Mouse (Mus musculus) C2C12 (cell line): ENCODE measurements at regions not wholly inside any gene's neighbourhood (a gene's known extent, or its start where the extent isn't known, plus 50 kb on each side); places are given as distances from the start of the nearest gene placed in this dataset.

Experiments used
- H3K27me3 ChIP-seq: one replicate; pipeline ENCODE4 v1.6.1; 2011; ENCODE audit not compliant: control insufficient read depth, insufficient read depth, insufficient read length
- H3K36me3 ChIP-seq: one replicate; pipeline ENCODE4 v1.6.1; 2011; ENCODE audit not compliant: control insufficient read depth, insufficient read depth
- H3K4me3 ChIP-seq: one replicate; pipeline ENCODE4 v1.5.1; 2011; ENCODE audit warnings: mild to moderate bottlenecking, control low read depth; ENCODE audit not compliant: poor library complexity, insufficient read depth, severe bottlenecking
- H3K79me2 ChIP-seq: one replicate; pipeline ENCODE4 v1.6.1; 2011; ENCODE audit not compliant: control insufficient read depth, insufficient read depth
- H3K79me3 ChIP-seq: one replicate; pipeline ENCODE4 v1.6.1; 2011; ENCODE audit warnings: low read depth, control low read depth
- H3ac ChIP-seq: one replicate; pipeline ENCODE3; 2011; ENCODE audit warnings: low read depth; ENCODE audit not compliant: control insufficient read depth, insufficient read length
- CEBPB ChIP-seq: IDR thresholded peaks from one replicate; pipeline ENCODE4 v1.6.1; 2011; ENCODE audit warnings: low read depth, mild to moderate bottlenecking, control low read depth, moderate library complexity
- CTCF ChIP-seq: IDR thresholded peaks from one replicate; pipeline ENCODE4 v1.5.1; 2011; ENCODE audit not compliant: control insufficient read depth, insufficient read depth, insufficient read length
- FOSL1 ChIP-seq: IDR thresholded peaks from one replicate; pipeline ENCODE4 v1.8.0; 2011; ENCODE audit warnings: mild to moderate bottlenecking, low read length; ENCODE audit not compliant: poor library complexity, insufficient read depth, severe bottlenecking
- MAX ChIP-seq: IDR thresholded peaks from one replicate; pipeline ENCODE4 v1.6.1; 2011; ENCODE audit warnings: mild to moderate bottlenecking, control low read depth
- MYOD1 ChIP-seq: IDR thresholded peaks from one replicate; pipeline ENCODE4 v1.6.1; 2011; ENCODE audit warnings: low read depth; ENCODE audit not compliant: control insufficient read depth, insufficient read length
- MYOG ChIP-seq: IDR thresholded peaks from one replicate; pipeline ENCODE4 v1.6.1; 2011; ENCODE audit not compliant: control insufficient read depth, insufficient read length; ENCODE audit errors: extremely low read depth
- USF1 ChIP-seq: IDR thresholded peaks from one replicate; pipeline ENCODE4 v1.6.1; 2011; ENCODE audit warnings: low read depth, mild to moderate bottlenecking, control low read depth, moderate library complexity

DNA sequence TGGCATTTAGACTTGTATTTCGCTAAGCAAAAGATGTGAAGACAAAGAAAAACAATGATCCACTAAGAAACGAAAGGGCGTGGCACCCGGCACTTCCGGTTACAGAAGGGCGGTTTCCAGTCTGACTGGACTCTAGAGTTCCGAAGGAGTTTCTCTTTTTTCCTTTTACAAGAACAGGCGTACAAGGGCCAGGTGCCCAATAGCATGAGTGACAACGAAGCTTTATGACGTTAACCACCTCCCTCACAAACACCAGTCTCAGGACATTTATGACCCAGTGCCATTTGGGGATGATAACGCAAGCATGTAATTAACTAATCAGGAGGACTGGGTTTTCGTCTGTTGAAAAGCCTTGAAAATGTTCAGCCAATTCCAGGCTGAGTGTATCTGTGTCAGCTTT, 347.9 kb upstream of the Prickle1 start:
- H3K27me3 ChIP-seq: no peaks in the 10 kb centered on the region

DNA sequence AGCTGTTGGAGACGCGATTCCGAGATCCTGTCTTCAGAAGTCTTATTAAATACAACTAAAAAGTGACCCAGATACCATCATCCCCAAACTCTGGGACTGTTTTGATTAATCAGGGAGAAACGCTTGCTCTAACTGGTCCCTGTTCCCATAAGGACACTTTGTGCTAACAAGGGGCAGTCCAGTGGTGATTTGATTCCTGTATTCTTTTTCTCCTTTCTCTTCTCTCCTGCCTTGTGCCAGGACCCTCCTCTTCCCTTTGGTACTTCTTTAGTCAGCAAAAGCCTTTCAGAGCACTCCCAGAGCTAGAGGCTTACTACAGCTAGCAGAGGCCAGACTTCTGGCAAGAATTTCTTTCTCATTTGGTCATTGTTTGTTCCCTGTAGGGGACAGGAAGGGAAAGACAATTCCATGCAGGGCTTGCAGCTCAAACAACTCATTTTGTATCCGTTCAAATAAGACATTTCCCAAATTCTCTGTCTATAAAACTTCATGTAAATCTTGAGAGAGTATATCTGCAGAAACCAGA, 337.3 kb upstream of the Prickle1 start:
- TF ChIP-seq MYOG (no peak), FOSL1 (no peak), CTCF (no peak), MYOD1 (no peak), CEBPB (no peak), MAX (no peak), USF1 (no peak)
- H3K79me2 ChIP-seq: no peaks in the 10 kb centered on the region
- H3K27me3 ChIP-seq: no peaks in the 10 kb centered on the region
- H3K79me3 ChIP-seq: no peaks in the 10 kb centered on the region
- H3K4me3 ChIP-seq: no peak overlapping the region
- H3K36me3 ChIP-seq: no peaks in the 10 kb centered on the region
- no peak overlapping the region for H3ac ChIP-seq

More for the DNA sequence above, 347.9 kb upstream of the Prickle1 start:
- H3K79me3 ChIP-seq: no peaks in the 10 kb centered on the region
- H3ac ChIP-seq: no peak overlapping the region
- no peaks in the 10 kb centered on the region for H3K79me2 ChIP-seq
- H3K4me3 ChIP-seq: no peak overlapping the region
- no peaks in the 10 kb centered on the region for H3K36me3 ChIP-seq
- TF ChIP-seq MAX (no peak), CEBPB (no peak), FOSL1 (no peak), CTCF (no peak), USF1 (no peak), MYOD1 (no peak), MYOG (no peak)

DNA sequence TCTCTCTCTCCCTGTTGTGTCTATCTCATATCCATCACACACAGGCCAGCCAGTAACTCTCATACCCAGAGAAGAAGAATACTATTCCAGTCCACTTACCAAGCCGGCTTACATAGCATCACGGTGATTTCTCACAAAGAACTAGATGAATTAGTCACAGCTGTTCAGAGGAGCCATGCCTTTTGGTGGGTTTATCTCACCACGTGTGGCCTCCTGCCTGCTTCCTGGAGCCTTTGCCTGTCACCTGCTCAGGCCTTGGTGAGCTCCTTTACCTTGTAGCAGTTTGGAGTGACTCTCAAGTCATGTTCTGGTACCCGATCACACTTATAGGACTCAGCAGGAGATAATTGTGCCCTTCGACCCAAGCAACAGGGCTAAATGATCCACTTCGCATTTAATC, 331.2 kb upstream of the Prickle1 start:
- Histone ChIP-seq H3K36me3 (no peaks in the 10 kb centered on the region), H3K79me3 (no peaks in the 10 kb centered on the region), H3K79me2 (no peaks in the 10 kb centered on the region), H3K27me3 (no peaks in the 10 kb centered on the region), H3K4me3 (no peak overlapping the region), H3ac (no peak overlapping the region)
- TF ChIP-seq CTCF: no peak
- TF ChIP-seq MAX: no peak
- TF ChIP-seq FOSL1: no peak
- TF ChIP-seq MYOD1: no peak
- TF ChIP-seq MYOG: no peak
- TF ChIP-seq CEBPB: no peak
- TF ChIP-seq USF1: no peak

DNA sequence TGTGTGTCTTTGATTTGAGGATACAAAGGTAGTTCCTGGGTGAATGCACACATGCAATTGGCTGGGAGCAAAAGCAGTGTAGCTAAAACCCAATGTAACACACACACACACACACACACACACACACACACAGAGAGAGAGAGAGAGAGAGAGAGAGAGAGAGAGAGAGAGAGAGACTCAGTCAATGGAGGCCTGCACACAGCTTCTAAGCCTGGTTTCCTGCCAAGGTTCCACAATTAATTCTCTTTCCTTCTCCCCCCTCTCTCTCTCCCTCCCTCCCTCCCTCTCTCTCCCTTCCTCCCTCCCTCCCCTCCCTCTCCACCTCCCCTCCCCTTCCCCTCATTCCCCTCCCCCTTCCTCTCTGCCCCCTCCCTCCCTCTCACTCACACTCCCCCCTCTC, 330.6 kb upstream of the Prickle1 start:
- H3K79me2 ChIP-seq: no peaks in the 10 kb centered on the region

DNA sequence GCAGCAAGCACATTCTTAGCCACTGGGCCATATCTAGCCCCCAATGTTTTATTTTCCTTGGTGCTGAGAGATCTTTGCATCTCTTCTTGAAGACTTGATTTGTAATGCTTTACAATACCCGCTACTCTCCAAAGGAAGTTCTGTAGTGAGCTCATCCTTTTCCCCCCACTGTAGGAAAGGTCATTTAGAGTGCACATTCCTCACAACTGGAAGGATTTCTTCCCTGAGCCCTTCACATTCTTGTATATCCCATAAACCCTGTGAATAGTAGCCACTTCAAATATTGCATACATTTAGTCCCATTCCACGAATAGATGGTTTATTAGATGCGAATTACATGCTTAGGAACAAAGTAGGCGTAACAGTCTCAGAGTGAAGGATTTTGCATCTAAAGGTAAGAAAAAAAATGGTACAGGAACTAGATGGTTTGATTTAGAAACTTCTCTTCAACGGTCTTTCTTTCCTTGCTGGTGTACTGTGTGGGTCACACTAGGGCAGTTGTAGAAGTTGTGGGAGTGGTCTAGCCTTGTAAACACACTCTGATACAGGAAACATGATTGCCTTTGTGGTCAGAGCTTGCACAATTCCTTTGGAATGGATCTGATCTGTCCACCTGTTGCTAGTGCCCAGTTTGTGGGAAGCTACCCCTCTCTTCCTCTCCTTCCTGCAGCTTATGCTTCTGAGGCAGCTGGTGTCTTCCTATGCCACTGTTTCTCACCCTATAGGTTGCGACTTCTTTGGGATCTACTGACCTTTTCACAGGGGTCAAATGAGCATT, 326.0 kb upstream of the Prickle1 start:
- Histone ChIP-seq H3K79me2 (no peaks in the 10 kb centered on the region), H3K4me3 (no peak overlapping the region), H3K27me3 (no peaks in the 10 kb centered on the region), H3K36me3 (no peaks in the 10 kb centered on the region), H3ac (no peak overlapping the region), H3K79me3 (no peaks in the 10 kb centered on the region)
- TF ChIP-seq USF1 (no peak), MYOD1 (peak; percentile 62)

More for the DNA sequence above, 330.6 kb upstream of the Prickle1 start:
- TF ChIP-seq MYOD1 (no peak), FOSL1 (no peak), CTCF (no peak), MYOG (no peak), CEBPB (no peak), USF1 (no peak), MAX (no peak)
- Histone ChIP-seq H3K27me3 (no peaks in the 10 kb centered on the region), H3K4me3 (no peak overlapping the region), H3K79me3 (no peaks in the 10 kb centered on the region), H3K36me3 (no peaks in the 10 kb centered on the region), H3ac (no peak overlapping the region)

DNA sequence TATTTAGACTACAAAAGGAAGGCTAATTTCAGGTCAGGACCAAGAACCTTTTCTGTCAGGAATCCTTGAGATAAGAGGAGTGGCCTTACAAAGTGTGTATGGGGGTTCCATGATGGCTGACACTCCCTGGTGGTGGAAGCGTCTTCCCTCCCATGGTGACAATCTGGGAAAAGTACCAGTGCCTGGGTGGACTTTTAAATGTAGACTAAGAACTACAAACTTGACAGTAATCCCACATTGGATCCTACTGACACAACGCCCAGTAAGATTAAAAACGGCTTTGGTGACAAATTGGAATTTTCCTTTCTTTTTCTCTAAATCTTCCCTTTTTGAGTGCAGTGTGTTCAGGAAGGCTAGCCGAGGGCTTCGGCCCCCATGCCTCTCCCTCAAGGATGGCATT, 325.3 kb upstream of the Prickle1 start:
- Histone ChIP-seq H3K27me3 (no peaks in the 10 kb centered on the region), H3K4me3 (no peak overlapping the region), H3K79me2 (no peaks in the 10 kb centered on the region), H3ac (no peak overlapping the region), H3K36me3 (no peaks in the 10 kb centered on the region), H3K79me3 (no peaks in the 10 kb centered on the region)
- TF ChIP-seq FOSL1 (no peak), MYOD1 (no peak), USF1 (no peak), CTCF (no peak), CEBPB (no peak), MYOG (no peak), MAX (no peak)
